9 mouse cellular contexts compared by ENCODE assay signal in genomic region chr19:34551981-34552380, GRCm38 (mm10). TPM values are rescaled to one million over a fixed set of nuclear protein-coding genes. Genes with fewer than 3 reads are reported as not detected.
DNase-seq lines count a peak whose midpoint lies in the region; ATAC-seq lines count a peak whose summit lies in the region.
"Had no signal": no experiment of that assay in that cellular context is flagged by ENCODE, and none has a peak within 500 bp of the region (broad histone marks: within the 10 kb centered on the region; RNA-seq: fewer than 3 reads in every experiment).

No protein-coding gene starts in this region.

- H3K9me3 ChIP-seq in hindbrain, embryonic 16.5 days (ENCODE audit: control insufficient read depth, low read length) = no peaks in the 10 kb centered on the region
- 0 out of 2 replicates have a peak, but pooled peaks cover 2% of the 10 kb centered on the region for H3K9me3 ChIP-seq in hindbrain, embryonic 12.5 days (replicated peaks)

- H3K4me1 ChIP-seq in hindbrain, embryonic 16.5 days (ENCODE audit: control insufficient read depth, insufficient read depth, low read depth, low read length) = peaks cover 7% of the 10 kb centered on the region
- no peaks in the 10 kb centered on the region for H3K4me1 ChIP-seq in hindbrain, embryonic 12.5 days

- H3K9ac ChIP-seq in hindbrain, embryonic 16.5 days (ENCODE audit: low read depth, low read length) = no peak overlapping the region
- H3K9ac ChIP-seq in hindbrain, embryonic 12.5 days = no peak overlapping the region

- WGBS in hindbrain, embryonic 16.5 days = 74% methylated on average over 5 of the region's 5 CpGs
- WGBS in hindbrain, embryonic 12.5 days = 68% methylated on average over 5 of the region's 5 CpGs

- no peak overlapping the region for H3K27ac ChIP-seq in hindbrain, embryonic 16.5 days (ENCODE audit: low read depth, low read length)
- H3K27ac ChIP-seq in hindbrain, embryonic 12.5 days = no peak overlapping the region

- no peaks in the 10 kb centered on the region for H3K36me3 ChIP-seq in hindbrain, embryonic 16.5 days (ENCODE audit: control insufficient read depth, insufficient read depth, low read length)
- H3K36me3 ChIP-seq in hindbrain, embryonic 12.5 days = no peaks in the 10 kb centered on the region

- H3K27me3 ChIP-seq in hindbrain, embryonic 16.5 days (replicated peaks; ENCODE audit: control insufficient read depth, insufficient read depth, low read length) = no peaks in the 10 kb centered on the region
- H3K27me3 ChIP-seq in hindbrain, embryonic 12.5 days = no peaks in the 10 kb centered on the region

- peak overlapping the region; percentile 31 for H3K4me2 ChIP-seq in hindbrain, embryonic 16.5 days (ENCODE audit: low read length)
- H3K4me2 ChIP-seq in hindbrain, embryonic 12.5 days (replicated peaks) = no peak overlapping the region

- 0 out of 2 replicates have a peak overlapping the region, but pooled peaks have one; percentile 8 for H3K4me3 ChIP-seq in hindbrain, embryonic 16.5 days (ENCODE audit: low read length)
- no peak overlapping the region for H3K4me3 ChIP-seq in hindbrain, embryonic 12.5 days

- DNase-seq in fibroblast of lung, adult 2 months (ENCODE audit: low read depth) = peak; percentile 63
- peak; percentile 56 to 82 for DNase-seq in kidney, adult 8-10 months
- DNase-seq in lung, postnatal 10 days = peak; percentile 62
- no peak for DNase-seq in embryo, embryonic 9.5 days (ENCODE audit: extremely low spot score)
- DNase-seq in cerebellum, adult 9-10 months = no peak
- DNase-seq: cerebellum, postnatal 14 days had no signal

- ATAC-seq in hindbrain, embryonic 16.5 days = no peak
- no peak for ATAC-seq in hindbrain, embryonic 12.5 days (ENCODE audit: low FRiP score)
- ATAC-seq in erythroid progenitor cell, adult 5-6 weeks (replicated peaks; ENCODE audit: low FRiP score, poor library complexity, severe bottlenecking) = no peak

RNA-seq across cellular contexts. Expression of gene Ifit2, which starts 1.5 kb away (rescaled TPM):
- polyA plus RNA-seq in hindbrain, embryonic 16.5 days (2015; fragmentation: Nextera tagmentation; extraction: Ambion mirVana) = 7.0 and 7.2 TPM in 2 replicates
- 4.2 and 4.8 TPM in 2 replicates for polyA plus RNA-seq in hindbrain, embryonic 12.5 days (2016; fragmentation: Nextera tagmentation; extraction: Ambion mirVana)
- 2.9 and 5.0 TPM in 2 replicates for total RNA-seq in erythroid progenitor cell, adult 5-6 weeks (2015; ENCODE audit: low replicate concordance)
- 7.7 and 11.2 TPM in 2 replicates for total RNA-seq in erythroid progenitor cell, adult 5-6 weeks (2017; ENCODE audit: low replicate concordance)

RNA-seq across cellular contexts. Expression of gene Lipa, which starts 24.7 kb away (rescaled TPM):
- 24.6 and 25.2 TPM in 2 replicates for polyA plus RNA-seq in hindbrain, embryonic 16.5 days (2015; fragmentation: Nextera tagmentation; extraction: Ambion mirVana)
- polyA plus RNA-seq in hindbrain, embryonic 12.5 days (2016; fragmentation: Nextera tagmentation; extraction: Ambion mirVana) = 28.6 and 31.5 TPM in 2 replicates
- total RNA-seq in erythroid progenitor cell, adult 5-6 weeks (2015; ENCODE audit: low replicate concordance) = 21.4 and 26.3 TPM in 2 replicates
- 9.1 and 11.0 TPM in 2 replicates for total RNA-seq in erythroid progenitor cell, adult 5-6 weeks (2017; ENCODE audit: low replicate concordance)

RNA-seq across cellular contexts. Expression of gene Ifit3, which starts 31.4 kb away (rescaled TPM):
- polyA plus RNA-seq in hindbrain, embryonic 16.5 days (2015; fragmentation: Nextera tagmentation; extraction: Ambion mirVana) = 1.1 and 2.3 TPM in 2 replicates
- polyA plus RNA-seq in hindbrain, embryonic 12.5 days (2016; fragmentation: Nextera tagmentation; extraction: Ambion mirVana) = 0.31 and 0.63 TPM in 2 replicates
- total RNA-seq in erythroid progenitor cell, adult 5-6 weeks (2015; ENCODE audit: low replicate concordance) = 2.5 and 9.2 TPM in 2 replicates
- 2.3 and 4.5 TPM in 2 replicates for total RNA-seq in erythroid progenitor cell, adult 5-6 weeks (2017; ENCODE audit: low replicate concordance)

RNA-seq across cellular contexts. Expression of gene Ifit1bl1, which starts 49.8 kb away (rescaled TPM):
- polyA plus RNA-seq in hindbrain, embryonic 16.5 days (2015; fragmentation: Nextera tagmentation; extraction: Ambion mirVana) = 1.4 TPM in 2 replicates
- polyA plus RNA-seq in hindbrain, embryonic 12.5 days (2016; fragmentation: Nextera tagmentation; extraction: Ambion mirVana) = 0.34 and 0.46 TPM in 2 replicates
- total RNA-seq in erythroid progenitor cell, adult 5-6 weeks (2015; ENCODE audit: low replicate concordance) = 1.1 and 1.3 TPM in 2 replicates
- 2.7 TPM in 1 of 2 replicates, not detected in the other for total RNA-seq in erythroid progenitor cell, adult 5-6 weeks (2017; ENCODE audit: low replicate concordance)

RNA-seq across cellular contexts. Expression of gene Ifit3b, which starts 55.8 kb away (rescaled TPM):
- polyA plus RNA-seq in hindbrain, embryonic 16.5 days (2015; fragmentation: Nextera tagmentation; extraction: Ambion mirVana) = 0.14 and 0.25 TPM in 2 replicates
- not detected in 2 replicates for polyA plus RNA-seq in hindbrain, embryonic 12.5 days (2016; fragmentation: Nextera tagmentation; extraction: Ambion mirVana)
- 0.84 TPM in 1 of 2 replicates, not detected in the other for total RNA-seq in erythroid progenitor cell, adult 5-6 weeks (2015; ENCODE audit: low replicate concordance)
- total RNA-seq in erythroid progenitor cell, adult 5-6 weeks (2017; ENCODE audit: low replicate concordance) = not detected in 2 replicates

Comparison
In these comparisons a context has a peak if more than half of its experiments do, and no peak if none do; other contexts are left out.
1. DNase-seq: peak in fibroblast of lung, adult 2 months (single experiment), kidney, adult 8-10 months (2 of 2) and lung, postnatal 10 days (single experiment); none in embryo, embryonic 9.5 days (single experiment) and cerebellum, adult 9-10 months (single experiment).